Mouse (Mus musculus): Measurements from ENCODE around the gene Cers1. TPM values are rescaled to one million over a fixed set of nuclear protein-coding genes. Genes with fewer than 3 reads are reported as not detected.

The Cers1 gene
- polyA plus RNA-seq, 1 experiment: 0.61 TPM

DNA sequence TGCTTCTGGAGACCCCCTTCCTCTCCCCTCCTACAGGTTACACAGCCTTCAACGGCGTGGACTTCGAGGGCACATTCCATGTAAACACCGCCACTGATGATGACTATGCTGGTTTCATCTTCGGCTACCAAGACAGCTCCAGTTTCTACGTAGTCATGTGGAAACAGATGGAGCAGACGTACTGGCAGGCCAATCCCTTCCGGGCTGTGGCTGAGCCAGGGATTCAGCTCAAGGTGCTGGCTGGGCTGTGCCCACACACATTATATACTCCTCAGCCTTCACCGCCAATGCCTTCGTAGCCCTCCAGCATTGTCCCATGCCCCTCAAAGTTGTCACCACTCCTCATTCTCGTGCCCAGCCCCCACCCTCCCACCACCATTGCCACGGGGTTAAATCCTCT, 64.5 kb downstream of the Cers1 start:
- Histone ChIP-seq H3K27ac (ENCODE audit: insufficient read depth, low read length) (no peak overlapping the region), H3K4me3 (ENCODE audit: extremely low read depth, insufficient read depth, insufficient read length) (no peak overlapping the region), H3K4me1 (ENCODE audit: control insufficient read depth, insufficient read depth, insufficient read length) (peaks cover 11% of the 10 kb centered on the region), H3K27me3 (ENCODE audit: control insufficient read depth, insufficient read depth, low read length) (peaks cover 7% of the 10 kb centered on the region; the same call in 1 of the 2 replicates), H3K36me3 (ENCODE audit: control insufficient read depth, insufficient read depth, low read length) (no peaks in the 10 kb centered on the region)
- no peak for DNase-seq (ENCODE audit: low read depth in 1 of 2, low spot score in 2 of 2)
- TF ChIP-seq POLR2A (IDR thresholded peaks at IDR 0.05; ENCODE audit: low read depth, low read length): no peak
- TF ChIP-seq CTCF (IDR thresholded peaks at IDR 0.05; ENCODE audit: extremely low read depth, insufficient read depth, insufficient read length, insufficient replicate concordance): no peak
- whole genome bisulfite sequencing: 84% methylated on average over 12 of the region's 12 CpGs

Other genes with a start within 250 kb of the Cers1 start
- 2.0 and 2.3 TPM in 2 replicates for gene Tm6sf2, start 242.9 kb upstream of the Cers1 start, polyA plus RNA-seq (2012; rRNA removed)
- 0.28 and 0.36 TPM in 2 replicates for gene Hapln4, start 232.3 kb upstream of the Cers1 start, polyA plus RNA-seq (2012; rRNA removed)
- 0.04 and 0.09 TPM in 2 replicates for gene Ncan, start 194.9 kb upstream of the Cers1 start, polyA plus RNA-seq (2012; rRNA removed)
- 14.0 and 16.4 TPM in 2 replicates for gene Nr2c2ap, start 184.4 kb upstream of the Cers1 start, polyA plus RNA-seq (2012; rRNA removed)
- 22.5 and 24.6 TPM in 2 replicates for gene Rfxank, start 176.6 kb upstream of the Cers1 start, polyA plus RNA-seq (2012; rRNA removed)
- gene Borcs8, start 176.3 kb upstream of the Cers1 start, polyA plus RNA-seq (2012; rRNA removed): 55.8 and 73.6 TPM in 2 replicates
- gene Mef2b, start 176.1 kb upstream of the Cers1 start, polyA plus RNA-seq (2012; rRNA removed): 2.3 and 4.3 TPM in 2 replicates
- 59.9 and 76.8 TPM in 2 replicates for gene Tmem161a, start 143.4 kb upstream of the Cers1 start, polyA plus RNA-seq (2012; rRNA removed)
- 16.4 and 18.6 TPM in 2 replicates for gene Slc25a42, start 103.5 kb upstream of the Cers1 start, polyA plus RNA-seq (2012; rRNA removed)
- gene Sugp2, start 81.5 kb upstream of the Cers1 start, polyA plus RNA-seq (2012; rRNA removed): 38.3 and 40.0 TPM in 2 replicates
- 11.5 and 14.1 TPM in 2 replicates for gene Armc6, start 81.3 kb upstream of the Cers1 start, polyA plus RNA-seq (2012; rRNA removed)
- gene Homer3, start 32.9 kb upstream of the Cers1 start, polyA plus RNA-seq (2012; rRNA removed): 28.1 and 34.7 TPM in 2 replicates
- 37.4 and 44.5 TPM in 2 replicates for gene Ddx49, start 13.3 kb upstream of the Cers1 start, polyA plus RNA-seq (2012; rRNA removed)
- gene Cope, start 13.3 kb upstream of the Cers1 start, polyA plus RNA-seq (2012; rRNA removed): 200 and 269 TPM in 2 replicates
- gene Gdf1, start 14.0 kb downstream of the Cers1 start, polyA plus RNA-seq (2012; rRNA removed): 0.33 and 0.40 TPM in 2 replicates
- gene Upf1, start 37.5 kb downstream of the Cers1 start, polyA plus RNA-seq (2012; rRNA removed): 38.9 and 43.2 TPM in 2 replicates
- gene Comp, start 57.8 kb downstream of the Cers1 start, polyA plus RNA-seq (2012; rRNA removed): 0.46 and 0.56 TPM in 2 replicates
- 18.9 and 22.1 TPM in 2 replicates for gene Crtc1, start 123.8 kb downstream of the Cers1 start, polyA plus RNA-seq (2012; rRNA removed)
- 21.8 and 30.9 TPM in 2 replicates for gene Klhl26, start 161.2 kb downstream of the Cers1 start, polyA plus RNA-seq (2012; rRNA removed)
- 0.14 TPM in 1 of 2 replicates, not detected in the other for gene Tmem59l, start 171.6 kb downstream of the Cers1 start, polyA plus RNA-seq (2012; rRNA removed)
- 3.4 and 5.4 TPM in 2 replicates for gene Crlf1, start 177.4 kb downstream of the Cers1 start, polyA plus RNA-seq (2012; rRNA removed)
- gene Rex1bd, start 191.0 kb downstream of the Cers1 start, polyA plus RNA-seq (2012; rRNA removed): 86.2 and 132 TPM in 2 replicates
- gene Uba52, start 195.0 kb downstream of the Cers1 start, polyA plus RNA-seq (2012; rRNA removed): 611 and 613 TPM in 2 replicates
- gene Fkbp8, start 211.9 kb downstream of the Cers1 start, polyA plus RNA-seq (2012; rRNA removed): 305 and 370 TPM in 2 replicates
- 50.2 and 52.0 TPM in 2 replicates for gene Kxd1, start 212.2 kb downstream of the Cers1 start, polyA plus RNA-seq (2012; rRNA removed)
- 21.3 and 27.9 TPM in 2 replicates for gene Ell, start 223.7 kb downstream of the Cers1 start, polyA plus RNA-seq (2012; rRNA removed)

Measured in spleen, adult 2 months (tissue).